Mouse (Mus musculus) regulatory T cell (primary cell): ENCODE measurements around the gene Dnah10.

Experiments
- in situ Hi-C: fragments of 300-600 bp; cut with MboI, MseI; formaldehyde crosslinking; loops from one replicate; pipeline ENCODE4 v1.15.1; 2025; ENCODE audit warnings: high pct_unique_total_duplicates

The Dnah10 gene

DNA sequence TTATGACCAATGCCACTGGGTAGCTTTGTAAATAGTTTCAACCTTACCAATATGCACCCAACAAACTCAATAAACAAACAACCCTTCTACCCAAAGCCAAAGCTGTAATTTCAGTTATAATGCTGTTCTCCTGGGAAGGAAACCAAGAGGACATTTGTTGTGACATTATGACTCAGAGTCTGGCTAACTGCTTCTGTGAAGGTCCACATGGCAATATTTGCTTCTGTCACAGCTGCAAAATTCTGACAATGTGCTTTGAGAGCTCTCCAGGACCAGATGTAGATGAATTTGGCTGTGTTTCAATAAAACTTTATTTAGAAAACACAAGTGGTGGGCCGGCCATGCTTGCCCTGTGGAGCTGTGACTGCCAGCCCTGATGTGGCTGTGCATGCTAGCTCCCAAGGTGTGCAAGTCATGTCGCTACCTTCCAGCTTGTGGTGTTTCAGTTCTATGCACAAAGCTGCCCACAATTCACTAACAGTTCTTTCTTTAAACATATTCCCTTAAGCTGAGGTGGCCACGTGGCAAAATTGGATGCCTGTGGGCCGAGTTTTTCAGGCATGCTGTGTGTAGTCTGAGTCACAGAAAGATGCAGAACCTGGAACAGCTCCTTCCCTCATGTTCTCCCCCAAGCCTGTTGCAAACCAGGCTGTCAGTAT is 85.0 kb downstream of the Dnah10 start:
- in situ Hi-C loops, result no loop called here

DNA sequence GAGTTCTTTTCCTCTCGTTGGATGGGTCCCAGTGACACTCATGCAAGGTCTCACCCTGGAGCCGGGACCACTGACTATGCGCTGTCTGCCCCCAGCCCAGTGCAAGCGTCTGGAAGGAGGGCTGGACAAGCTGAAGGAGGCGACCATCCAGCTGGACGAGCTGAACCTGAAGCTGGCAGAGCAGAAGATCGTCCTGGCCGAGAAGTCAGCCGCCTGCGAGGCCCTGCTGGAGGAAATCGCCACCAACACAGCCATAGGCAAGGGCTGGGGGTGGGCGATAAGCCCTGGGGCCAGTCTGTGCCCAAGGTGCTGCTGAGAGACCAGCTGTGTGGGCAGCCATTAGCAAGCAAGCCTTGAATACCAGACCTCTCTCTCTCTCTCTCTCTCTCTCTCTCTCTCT is 87.6 kb downstream of the Dnah10 start:
- in situ Hi-C loops, result no loop called here

DNA sequence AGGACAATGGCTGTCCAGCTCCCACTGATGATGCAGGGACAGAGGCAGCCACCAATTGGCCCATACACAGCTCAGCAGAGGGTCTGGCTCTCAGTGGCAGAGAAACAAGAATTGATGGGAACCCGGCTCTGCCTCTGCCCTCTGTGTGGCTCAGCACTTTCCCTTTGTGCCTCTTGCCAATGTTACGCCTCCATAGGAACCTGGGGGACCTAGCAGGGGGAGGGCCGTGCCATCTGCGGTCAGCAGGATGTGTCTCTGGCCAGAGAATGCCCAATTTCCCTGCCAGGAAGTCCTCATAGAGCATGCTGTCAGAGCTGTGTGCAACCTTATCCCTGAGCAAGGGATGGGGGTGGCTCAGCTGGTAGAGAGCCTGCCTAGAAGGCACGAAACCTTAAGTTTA is 89.9 kb downstream of the Dnah10 start:
- in situ Hi-C loops, result no loop called here

DNA sequence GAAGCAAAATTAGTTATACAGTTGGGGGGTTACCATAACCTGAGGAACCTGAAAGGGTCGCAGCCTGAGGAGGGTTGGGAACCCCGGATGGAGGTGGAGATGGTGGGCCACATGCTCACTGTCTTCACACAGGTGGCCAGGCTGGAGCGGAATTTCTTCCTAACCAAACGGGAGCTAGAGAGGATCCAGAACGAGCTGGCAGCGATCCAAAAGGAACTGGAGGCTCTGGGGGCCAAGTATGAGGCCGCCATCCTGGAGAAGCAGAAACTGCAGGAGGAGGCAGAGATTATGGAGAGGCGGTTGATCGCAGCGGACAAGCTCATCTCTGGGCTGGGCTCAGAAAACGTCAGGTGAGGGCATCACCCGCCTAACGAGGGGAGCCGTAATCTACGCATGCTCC is 92.2 kb downstream of the Dnah10 start:
- in situ Hi-C loops, result no loop called here

DNA sequence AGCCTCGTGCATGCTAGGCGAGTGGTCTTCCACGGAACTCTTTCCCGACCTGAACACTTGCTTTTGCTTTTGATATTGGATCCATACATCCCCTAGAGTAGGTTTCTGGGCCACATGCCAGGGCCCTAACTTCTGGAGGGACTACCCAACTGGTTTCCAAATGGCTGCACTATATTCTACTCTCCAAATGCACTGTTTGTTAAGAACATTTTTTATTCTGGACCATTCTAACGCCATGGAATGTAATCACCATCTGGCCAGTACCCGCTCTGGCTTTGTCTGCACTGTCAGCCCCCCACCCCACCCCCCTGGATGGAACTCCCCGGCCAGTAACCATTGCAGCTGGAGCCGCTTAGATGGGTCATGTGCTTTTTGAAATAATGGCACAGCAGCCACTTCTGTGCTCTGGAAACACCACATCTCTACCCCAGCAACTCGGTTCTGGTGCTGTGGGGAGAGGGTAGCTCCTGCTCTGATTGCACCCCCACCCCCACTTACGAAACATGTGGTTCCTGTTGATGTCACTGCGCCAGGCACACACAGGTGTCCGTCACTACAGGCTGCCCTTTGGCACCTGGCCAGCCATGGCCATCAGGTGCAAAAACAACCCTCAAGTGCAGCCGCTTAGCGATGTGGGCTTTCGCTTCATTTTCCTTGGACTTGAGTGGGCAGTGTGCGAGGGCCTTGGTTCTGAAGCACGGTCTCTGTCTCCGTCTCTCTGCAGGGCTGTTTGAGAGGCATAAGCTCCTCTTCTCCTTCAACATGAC is 97.4 kb downstream of the Dnah10 start:
- in situ Hi-C loops, result no loop called here

DNA sequence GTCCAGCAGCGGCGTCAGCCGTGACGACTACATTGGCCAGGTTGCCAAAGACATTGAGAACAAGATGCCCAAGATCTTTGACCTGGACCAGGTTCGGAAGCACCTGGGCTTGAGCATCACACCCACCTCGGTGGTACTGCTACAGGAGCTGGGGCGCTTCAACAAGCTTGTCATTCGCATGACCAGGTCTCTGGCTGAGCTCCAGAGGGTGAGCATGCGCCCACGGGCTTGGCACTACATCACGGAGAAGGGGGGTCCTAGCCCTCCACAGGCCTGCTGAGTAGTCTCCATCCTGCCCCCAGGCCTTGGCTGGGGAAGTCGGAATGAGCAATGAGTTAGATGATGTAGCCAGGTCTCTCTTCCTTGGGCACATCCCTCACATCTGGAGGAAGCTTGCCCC is 105.4 kb downstream of the Dnah10 start:
- in situ Hi-C loops, result no loop called here

DNA sequence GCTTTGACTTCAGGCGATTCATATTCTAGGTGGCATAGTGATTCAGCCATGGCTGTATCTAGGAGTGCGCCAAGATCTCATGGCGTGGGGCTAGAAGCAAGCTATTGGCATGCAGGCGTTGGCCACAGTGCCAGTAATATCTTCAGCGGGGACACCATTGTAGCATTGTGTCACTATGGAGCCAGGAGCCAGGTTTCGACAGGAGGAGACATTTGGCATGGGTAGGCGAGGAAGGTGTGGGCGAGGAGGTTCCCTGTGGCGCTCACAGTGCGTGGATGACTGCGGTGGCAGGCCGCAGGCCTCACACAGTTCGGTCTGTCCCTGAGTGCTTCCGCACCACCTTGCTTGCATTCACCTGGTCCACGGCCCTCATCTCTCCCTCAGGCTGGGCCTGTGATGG is 110.3 kb downstream of the Dnah10 start:
- in situ Hi-C loops, result no loop called here

DNA sequence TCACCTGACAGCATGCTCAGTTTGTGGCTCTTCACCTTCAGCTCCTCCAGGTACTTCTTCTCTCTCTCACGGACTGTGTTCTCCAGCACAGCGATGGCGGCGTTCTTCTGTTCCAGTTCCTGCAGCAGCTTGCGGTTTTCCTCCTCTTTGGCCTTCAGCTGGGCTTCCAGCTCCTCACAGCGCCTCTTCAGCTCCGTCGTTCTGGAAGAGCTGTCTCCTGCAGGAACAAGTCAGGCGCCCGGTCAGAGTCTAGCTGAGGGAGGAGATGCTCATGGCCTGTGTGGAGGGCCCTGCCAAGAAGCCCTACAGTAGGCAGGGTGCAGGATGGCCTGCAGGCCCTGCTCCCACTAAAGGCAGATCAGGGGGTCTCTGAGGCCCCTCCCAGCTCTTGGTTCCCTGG is 111.2 kb downstream of the Dnah10 start:
- in situ Hi-C loops, result no loop called here

DNA sequence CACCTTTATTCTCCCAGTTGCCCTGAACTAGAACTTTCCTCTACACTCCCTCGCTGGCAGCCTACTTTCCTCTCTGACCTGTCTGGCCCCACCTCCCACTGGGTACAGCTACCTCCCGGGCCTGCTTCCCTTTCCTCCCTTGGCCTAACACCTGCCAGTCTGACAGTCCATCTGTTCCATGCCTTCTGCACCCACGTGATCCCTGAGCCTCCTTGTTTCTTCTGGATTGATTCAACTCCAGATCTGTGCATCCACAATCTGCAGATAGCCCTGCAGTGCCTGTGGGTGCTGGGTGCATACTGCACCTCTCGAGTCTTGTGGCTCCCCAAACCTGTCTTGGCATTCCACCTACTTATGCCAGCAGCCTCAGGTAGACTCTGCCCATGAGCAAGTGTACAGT is 111.7 kb downstream of the Dnah10 start:
- in situ Hi-C loops, result no loop called here

DNA sequence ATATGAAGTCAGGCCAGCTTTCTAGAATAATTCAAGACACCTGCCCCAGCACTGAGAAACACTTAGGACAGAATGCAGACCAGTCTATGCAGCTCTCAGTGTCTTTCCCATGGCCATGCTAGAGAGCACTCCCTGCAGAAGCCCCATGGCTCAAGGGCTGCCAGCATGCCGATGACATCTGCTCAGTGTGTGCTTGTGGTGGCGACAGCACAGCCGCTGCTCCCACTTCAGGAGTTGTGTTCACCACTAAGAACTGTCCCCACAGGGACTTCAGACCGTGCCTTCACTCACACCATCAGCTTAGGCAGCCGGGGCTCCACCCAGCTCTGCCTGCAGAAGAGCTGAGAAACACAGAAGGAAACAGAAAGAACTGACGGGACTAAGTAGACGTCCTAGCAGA is 115.3 kb downstream of the Dnah10 start:
- in situ Hi-C loops, result no loop called here

DNA sequence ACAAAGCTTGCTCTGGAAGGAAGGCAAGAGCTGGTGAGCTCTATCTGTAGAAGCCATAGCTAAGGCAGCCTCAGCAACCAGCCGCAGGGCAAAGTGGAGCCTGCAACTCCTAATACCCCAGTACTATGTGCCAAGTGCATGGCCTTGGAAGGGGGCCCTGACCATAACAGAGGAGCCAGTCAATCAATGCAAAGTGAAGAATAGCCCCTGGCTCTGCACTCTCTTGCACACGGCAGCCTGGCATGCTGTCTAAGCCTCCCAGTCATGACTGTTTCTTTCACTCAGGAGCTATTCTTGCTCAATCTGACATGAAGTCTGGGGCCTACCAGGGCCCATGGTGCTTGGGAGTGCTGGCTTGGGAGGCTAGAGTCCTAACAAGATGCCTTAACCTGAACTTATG is 115.8 kb downstream of the Dnah10 start:
- in situ Hi-C loops, result no loop called here

DNA sequence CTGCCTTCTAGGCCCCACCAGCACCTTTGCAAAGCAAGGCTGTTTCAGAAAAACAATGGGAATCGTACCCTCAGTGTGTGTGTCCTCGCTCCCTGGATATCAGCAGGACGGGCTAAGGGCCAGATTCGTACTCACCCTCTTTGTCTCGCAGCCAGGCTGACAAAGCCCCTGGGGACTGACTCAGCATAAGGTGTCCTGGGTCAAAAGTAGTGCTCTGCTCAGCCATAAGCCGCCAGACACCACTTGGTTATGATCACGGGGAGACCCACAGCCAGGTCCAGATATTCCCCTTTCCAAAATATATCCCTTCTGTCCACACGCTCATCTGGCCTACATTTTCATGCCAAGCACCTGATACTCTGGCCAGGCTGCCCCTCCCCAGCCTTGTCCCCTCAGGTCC is 118.5 kb downstream of the Dnah10 start:
- in situ Hi-C loops, result no loop called here

DNA sequence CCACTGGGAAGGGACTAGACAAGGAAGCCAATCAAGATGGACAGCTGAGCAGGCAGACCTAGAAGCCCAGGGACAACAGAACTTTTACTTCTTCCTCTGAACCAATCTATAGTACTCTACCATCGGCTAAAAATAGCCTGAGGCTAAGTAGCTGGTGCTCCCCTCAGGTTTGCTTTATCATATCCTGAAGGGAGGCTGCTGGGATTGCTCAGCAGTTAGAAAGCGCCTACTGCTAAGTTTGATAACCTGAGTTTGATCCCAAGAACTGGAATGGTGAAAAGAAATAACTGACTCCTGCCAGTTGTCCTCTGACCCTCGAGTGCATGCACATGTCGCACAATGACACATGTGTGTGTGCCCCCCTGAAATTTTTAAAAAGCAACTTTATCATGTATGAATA is 120.0 kb downstream of the Dnah10 start:
- in situ Hi-C loops, result no loop called here

DNA sequence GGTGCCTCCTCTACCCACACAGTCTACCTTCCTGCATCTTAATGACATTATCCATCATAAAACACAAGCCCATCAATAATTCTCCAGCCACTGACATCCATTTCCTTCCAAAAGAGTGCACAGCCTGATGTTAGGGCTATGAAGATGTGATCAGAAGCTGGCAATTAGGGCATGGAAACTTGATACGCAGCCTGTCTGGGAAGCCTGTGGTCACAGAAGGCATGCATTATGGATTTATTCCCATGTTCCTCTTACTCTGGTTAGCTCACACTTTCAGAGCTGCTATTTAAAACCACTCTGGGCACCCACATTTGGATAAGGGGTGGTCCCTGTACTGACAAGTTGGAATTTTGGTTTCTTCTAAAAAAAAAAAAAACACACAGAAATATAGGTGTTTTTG is 122.1 kb downstream of the Dnah10 start:
- in situ Hi-C loops, result no loop called here

DNA sequence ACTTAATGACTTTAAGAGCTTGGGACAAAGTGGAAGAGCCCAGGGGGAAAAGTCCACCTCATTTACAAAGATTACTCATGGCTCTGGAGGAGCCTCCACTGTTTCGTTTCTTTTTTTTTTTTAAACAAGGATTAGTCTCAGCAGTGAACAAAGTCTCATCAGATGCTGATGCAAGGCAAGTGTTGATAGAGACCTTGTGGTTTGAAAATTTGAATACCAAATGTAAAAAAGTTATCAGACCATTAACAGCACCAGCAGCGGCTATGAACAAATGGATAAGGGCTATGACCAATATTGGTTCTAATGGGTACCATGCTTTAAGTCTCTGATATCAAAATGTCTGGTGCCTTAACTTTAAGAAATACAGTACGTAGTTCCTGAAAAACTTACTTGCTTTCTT is 124.1 kb downstream of the Dnah10 start:
- in situ Hi-C loops, result no loop called here

DNA sequence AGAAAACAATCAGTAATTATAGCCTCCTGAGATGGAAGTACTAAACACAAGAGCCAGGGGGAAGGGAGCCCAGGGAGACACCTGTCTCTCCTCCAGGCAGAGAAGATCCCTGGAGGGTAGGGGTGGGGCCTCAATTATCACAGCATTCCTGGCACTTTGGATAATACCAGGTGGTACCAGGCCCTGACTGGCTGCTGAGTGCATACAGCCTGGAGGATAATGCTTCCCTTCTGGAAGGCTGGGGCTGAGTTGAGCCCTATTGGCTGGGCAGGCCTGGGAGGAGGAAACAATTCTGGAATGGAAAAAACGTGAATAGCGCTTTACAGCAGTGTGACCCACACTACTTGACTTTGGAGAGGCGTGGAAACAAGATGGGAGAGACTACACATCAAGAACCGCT is 126.7 kb downstream of the Dnah10 start:
- in situ Hi-C loops, result loop anchor here (10.0 kb wide), 1 partner anchor 237 kb away; no protein-coding TSS in a partner anchor

DNA sequence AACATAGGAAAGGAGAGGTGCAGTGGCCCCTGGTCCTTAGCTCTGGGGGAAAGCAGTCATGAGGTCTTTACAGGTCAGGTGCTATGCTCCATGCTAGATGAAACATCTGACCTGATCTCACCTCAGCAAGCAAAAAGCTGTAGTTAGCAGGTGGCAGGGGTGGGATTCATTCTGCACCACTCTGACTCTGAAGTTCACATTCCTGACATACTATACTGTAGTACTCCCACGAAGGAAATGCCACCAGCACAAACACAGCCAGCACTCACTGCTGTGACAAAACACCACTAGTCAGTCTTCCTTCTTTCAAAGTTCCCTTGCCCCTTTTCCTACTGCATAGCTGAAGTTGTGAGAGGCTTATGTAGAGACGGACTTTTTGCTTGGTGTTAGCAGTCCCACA is 127.4 kb downstream of the Dnah10 start:
- in situ Hi-C loops, result loop anchor here (10.0 kb wide), 1 partner anchor 237 kb away; no protein-coding TSS in a partner anchor

DNA sequence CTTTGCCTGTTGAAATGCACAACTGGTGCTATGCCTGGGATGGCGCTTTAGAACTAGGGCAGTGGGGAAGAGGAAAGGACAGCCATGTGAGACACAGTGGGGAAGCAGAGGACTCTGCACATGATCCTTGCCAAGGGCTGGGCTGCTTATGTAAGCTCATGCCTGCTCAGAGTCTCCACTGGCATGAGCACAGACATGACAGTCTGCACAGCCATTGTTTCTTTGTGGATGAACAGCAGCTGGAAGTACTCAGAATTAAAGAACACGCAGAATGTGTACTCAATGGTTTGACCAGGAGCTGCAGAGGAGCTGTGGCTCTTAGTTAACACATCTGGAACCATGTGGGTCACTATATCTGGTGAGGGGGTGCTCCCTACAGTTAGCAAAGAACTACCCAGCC is 128.2 kb downstream of the Dnah10 start:
- in situ Hi-C loops, result loop anchor here (10.0 kb wide), 1 partner anchor 238 kb away; no protein-coding TSS in a partner anchor

DNA sequence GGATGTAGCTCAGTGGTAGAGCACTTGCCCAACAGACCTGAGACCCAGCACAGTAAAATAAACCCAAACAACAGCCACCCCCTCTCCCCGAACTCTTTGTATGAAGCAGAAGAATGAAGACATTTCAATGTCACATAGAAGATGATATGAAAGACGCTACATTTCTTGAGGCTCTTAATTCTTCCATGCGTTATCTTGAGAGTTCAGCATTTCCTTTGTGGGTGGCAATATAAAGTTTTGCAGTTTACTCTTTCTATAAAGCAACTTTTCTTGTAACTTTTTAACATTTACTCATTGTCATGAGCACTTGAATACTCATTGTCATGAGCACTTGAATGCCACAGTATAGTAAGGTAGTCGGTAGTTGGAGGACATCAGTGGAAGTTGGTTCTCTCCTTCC is 129.3 kb downstream of the Dnah10 start:
- in situ Hi-C loops, result loop anchor here (10.0 kb wide), 1 partner anchor 239 kb away; no protein-coding TSS in a partner anchor

DNA sequence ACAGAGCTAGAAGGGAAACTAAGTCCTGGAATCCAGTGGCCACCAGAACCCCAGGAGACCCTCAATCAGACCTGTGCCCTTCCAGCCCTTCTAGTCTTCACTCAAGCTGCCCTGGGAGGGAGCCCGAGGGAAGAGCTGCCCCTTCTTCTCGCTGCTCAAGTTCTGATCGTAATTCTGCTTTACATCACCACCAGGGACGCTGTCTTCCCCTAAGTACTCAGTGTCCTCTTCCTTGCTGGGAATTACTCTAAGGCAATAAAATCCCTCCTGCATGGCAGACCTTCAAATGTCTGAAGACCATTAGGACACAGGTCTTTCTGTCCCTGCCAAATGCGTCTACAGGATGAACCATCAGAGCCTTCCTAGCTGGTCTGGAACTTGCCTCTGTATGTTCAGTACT is 135.1 kb downstream of the Dnah10 start:
- in situ Hi-C loops, result no loop called here

DNA sequence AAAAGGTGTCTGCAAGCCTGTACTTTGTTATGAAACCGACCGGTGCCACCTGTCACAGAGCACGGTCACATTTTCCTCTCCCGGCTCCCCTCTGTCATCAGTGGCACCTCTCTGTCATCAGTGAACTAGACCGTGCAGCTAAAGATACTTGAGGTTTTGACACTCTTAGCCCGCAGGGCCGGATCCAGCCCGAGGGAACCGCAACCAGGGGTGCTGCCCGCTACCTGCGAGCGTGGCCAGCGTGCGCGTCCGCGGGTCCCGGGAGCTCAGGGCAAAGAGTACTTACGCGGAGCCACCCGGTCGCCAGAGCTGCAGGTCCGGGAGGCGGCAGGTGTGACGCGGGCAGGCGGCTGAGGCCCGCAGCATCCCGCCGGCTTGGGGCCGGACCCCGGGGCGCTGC is 136.6 kb downstream of the Dnah10 start:
- in situ Hi-C loops, result no loop called here

DNA sequence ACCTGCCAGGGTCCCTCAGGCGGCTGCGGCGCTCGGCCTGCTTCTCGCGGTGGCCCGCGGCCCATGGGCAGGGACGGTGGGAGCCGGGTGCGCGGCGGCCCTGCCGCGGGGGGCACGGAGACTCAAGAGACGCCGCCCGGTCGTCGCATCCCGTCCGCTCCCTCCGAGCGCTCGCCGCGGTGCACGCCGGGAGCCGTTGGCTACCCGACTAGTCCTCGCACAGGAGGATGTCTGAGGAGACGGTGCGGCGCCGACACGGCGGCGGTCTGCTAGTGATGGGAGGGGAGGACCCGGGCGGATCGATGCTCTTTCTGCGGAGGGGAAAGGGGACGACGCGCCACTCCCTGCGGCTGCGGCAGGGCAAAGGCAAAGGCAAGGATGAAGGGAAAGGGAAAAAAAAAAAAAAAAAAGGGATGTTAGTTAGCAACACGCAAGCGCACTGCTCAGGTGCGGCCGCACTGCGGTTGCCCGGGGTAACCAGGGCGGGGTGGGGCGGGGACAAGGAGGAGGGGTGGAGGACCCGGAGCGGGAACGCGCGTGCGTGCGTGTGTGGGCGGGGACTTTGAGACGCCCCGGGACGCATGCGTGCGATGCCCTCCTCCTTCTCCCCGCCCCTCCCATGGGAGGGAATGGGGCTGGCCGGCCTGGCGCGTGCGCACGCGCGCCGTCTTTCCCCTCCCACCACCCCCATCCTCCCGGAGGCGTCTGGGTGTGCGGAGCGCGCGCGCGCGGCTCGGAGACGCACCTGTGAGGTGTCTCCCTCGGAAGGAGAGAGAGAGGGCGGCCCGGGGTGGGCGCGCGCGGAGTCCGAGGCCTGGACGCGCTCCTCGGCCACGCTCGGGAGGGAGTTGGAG is 137.4 kb downstream of the Dnah10 start, which contains the start of the genes Ccdc92 and Zfp664:
Ccdc92 (minus strand) TSS at position 412 of the 854 bp plus-strand sequence.
Zfp664 (plus strand) TSS at position 679 of the 854 bp plus-strand sequence.
- in situ Hi-C loops, result no loop called here
